Mouse (Mus musculus): ENCODE results near the gene Fam192a. TPM values are rescaled to one million over a fixed set of nuclear protein-coding genes. Genes with fewer than 3 reads are reported as not detected.

Fam192a gene
- polyA plus RNA-seq, 1 experiment, result 56.1 TPM

GRCm38 (mm10) chr8:94591691-94592090 lies 10.1 kb downstream of the Fam192a start:
- Histone ChIP-seq H3K27ac (ENCODE audit: insufficient read depth, low read length) (no peak overlapping the region), H3K27me3 (ENCODE audit: control insufficient read depth, insufficient read depth, low read length) (no peaks in the 10 kb centered on the region), H3K4me3 (replicated peaks; ENCODE audit: insufficient read depth, low read depth, low read length) (no peak overlapping the region), H3K4me1 (ENCODE audit: control insufficient read depth, insufficient read depth, low read length) (no peaks in the 10 kb centered on the region)
- no peak for TF ChIP-seq POLR2A (IDR thresholded peaks at IDR 0.05; ENCODE audit: borderline replicate concordance, insufficient read depth, low read length)
- no peak for TF ChIP-seq CTCF (IDR thresholded peaks at IDR 0.05; ENCODE audit: borderline replicate concordance, insufficient read depth, low read depth, low read length)
- WGBS, result 76% methylated on average over 4 of the region's 4 CpGs
- no peak for DNase-seq

DNA sequence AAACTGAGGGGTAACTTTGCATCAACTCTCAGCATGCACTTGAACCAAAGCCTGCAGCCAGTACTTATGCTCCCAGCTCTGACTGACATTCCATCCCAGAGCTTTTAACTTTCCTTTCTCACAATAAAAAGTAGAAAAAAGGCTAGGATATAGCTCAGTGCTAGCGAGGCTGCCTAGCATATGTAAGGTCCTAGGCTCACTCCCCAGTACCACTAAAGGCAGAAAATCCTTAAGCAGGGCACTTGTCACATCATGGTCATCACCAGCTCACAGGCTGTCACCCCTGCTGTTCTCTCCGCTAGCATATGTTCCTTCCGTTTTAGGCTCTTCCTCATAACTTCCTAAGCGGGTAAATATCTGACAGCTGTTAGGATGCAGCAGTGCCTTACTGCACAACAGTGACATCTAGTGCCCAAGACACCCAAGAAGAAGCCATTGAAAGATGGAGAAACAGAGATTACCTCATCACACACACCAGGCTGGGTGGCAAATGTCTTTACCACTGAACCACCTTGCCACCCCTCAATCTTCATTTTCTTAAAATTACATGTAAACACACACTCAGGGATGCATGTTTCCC lies 17.5 kb downstream of the Fam192a start:
- no peaks in the 10 kb centered on the region for H3K27me3 ChIP-seq (ENCODE audit: control insufficient read depth, insufficient read depth, low read length)
- DNase-seq, result peak in 1 of 2 experiments; percentile 27
- H3K27ac ChIP-seq (ENCODE audit: insufficient read depth, low read length), result 0 out of 2 replicates have a peak overlapping the region, but pooled peaks have one; percentile 20
- H3K4me1 ChIP-seq (ENCODE audit: control insufficient read depth, insufficient read depth, low read length), result no peaks in the 10 kb centered on the region
- no peak overlapping the region for H3K4me3 ChIP-seq (replicated peaks; ENCODE audit: insufficient read depth, low read depth, low read length)
- 12% methylated on average over 4 of the region's 4 CpGs for WGBS
- TF ChIP-seq CTCF (IDR thresholded peaks at IDR 0.05; ENCODE audit: borderline replicate concordance, insufficient read depth, low read depth, low read length) (peak; percentile 52), POLR2A (IDR thresholded peaks at IDR 0.05; ENCODE audit: borderline replicate concordance, insufficient read depth, low read length) (no peak)

- Histone ChIP-seq H3K4me1 (ENCODE audit: control insufficient read depth, insufficient read depth, low read length) (no peaks in the 10 kb centered on the region), H3K27me3 (ENCODE audit: control insufficient read depth, insufficient read depth, low read length) (no peaks in the 10 kb centered on the region), H3K4me3 (replicated peaks; ENCODE audit: insufficient read depth, low read depth, low read length) (no peak overlapping the region), H3K27ac (ENCODE audit: insufficient read depth, low read length) (no peak overlapping the region)
- DNase-seq, result no peak
- no peak for TF ChIP-seq CTCF (IDR thresholded peaks at IDR 0.05; ENCODE audit: borderline replicate concordance, insufficient read depth, low read depth, low read length)
- TF ChIP-seq POLR2A (IDR thresholded peaks at IDR 0.05; ENCODE audit: borderline replicate concordance, insufficient read depth, low read length), result no peak
- 66% methylated on average over 6 of the region's 6 CpGs for WGBS
Measured at GRCm38 (mm10) chr8:94582569-94582968, 19.2 kb downstream of the Fam192a start.

DNA sequence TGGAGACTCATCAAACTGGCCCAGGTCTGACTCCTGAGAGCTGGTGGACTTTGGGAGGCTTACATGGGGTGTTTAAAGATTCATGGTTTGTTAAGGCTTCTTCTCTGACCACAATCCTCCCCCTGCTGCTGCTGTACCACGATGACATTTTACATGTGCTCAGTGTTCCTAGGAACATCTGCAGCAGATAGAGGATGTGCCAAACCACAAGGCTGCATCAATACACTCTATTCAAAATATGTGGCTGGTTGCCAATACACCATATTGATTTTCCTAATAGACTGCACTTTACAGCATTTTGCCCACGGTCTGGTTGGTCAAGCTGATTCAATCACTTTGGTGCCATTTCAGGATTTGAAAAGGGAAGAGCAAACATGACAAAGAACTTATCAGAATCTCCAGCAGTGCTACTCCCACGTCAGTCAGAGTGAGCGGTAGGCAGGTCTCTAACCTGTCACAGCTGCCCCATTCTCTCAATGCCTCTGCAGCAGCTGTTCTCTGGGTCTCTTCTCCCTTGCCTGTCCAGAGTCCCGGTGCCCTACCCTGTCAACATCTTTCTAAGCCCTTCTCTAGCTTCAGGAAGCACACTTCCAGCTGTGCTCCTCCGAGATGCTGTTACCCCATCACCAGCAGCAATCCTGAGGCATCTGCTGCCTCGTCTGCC lies 19.8 kb downstream of the Fam192a start:
- DNase-seq, result no peak
- Histone ChIP-seq H3K27me3 (ENCODE audit: control insufficient read depth, insufficient read depth, low read length) (no peaks in the 10 kb centered on the region), H3K4me3 (replicated peaks; ENCODE audit: insufficient read depth, low read depth, low read length) (no peak overlapping the region), H3K27ac (ENCODE audit: insufficient read depth, low read length) (no peak overlapping the region), H3K4me1 (ENCODE audit: control insufficient read depth, insufficient read depth, low read length) (no peaks in the 10 kb centered on the region)
- TF ChIP-seq CTCF (IDR thresholded peaks at IDR 0.05; ENCODE audit: borderline replicate concordance, insufficient read depth, low read depth, low read length) (no peak), POLR2A (IDR thresholded peaks at IDR 0.05; ENCODE audit: borderline replicate concordance, insufficient read depth, low read length) (no peak)
- WGBS, result 52% methylated on average over 7 of the region's 7 CpGs

DNA sequence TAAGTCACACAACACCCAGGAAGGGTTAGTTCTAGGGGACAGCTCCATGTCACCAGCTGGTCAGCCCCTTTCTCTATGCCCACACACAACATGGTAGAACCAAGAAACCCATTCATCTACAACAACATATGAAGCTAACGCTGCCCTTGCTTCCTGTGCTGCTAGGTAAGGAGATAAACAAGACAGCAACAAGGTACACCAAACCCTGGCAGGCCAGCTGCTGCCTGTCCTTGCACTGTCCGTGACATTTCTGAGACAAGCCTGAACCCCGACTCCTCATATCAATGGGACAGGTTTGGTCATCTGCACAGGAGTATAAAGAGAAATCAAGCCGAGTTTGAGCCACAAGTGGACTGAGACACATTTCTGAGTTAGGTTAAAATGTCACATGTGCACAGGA lies 26.6 kb downstream of the Fam192a start:
- Histone ChIP-seq H3K4me1 (ENCODE audit: control insufficient read depth, insufficient read depth, low read length) (peaks cover 23% of the 10 kb centered on the region), H3K4me3 (replicated peaks; ENCODE audit: insufficient read depth, low read depth, low read length) (no peak overlapping the region), H3K27me3 (ENCODE audit: control insufficient read depth, insufficient read depth, low read length) (no peaks in the 10 kb centered on the region), H3K27ac (ENCODE audit: insufficient read depth, low read length) (no peak overlapping the region)
- TF ChIP-seq POLR2A (IDR thresholded peaks at IDR 0.05; ENCODE audit: borderline replicate concordance, insufficient read depth, low read length), result no peak
- no peak for TF ChIP-seq CTCF (IDR thresholded peaks at IDR 0.05; ENCODE audit: borderline replicate concordance, insufficient read depth, low read depth, low read length)
- no peak for DNase-seq
- WGBS, result 83% methylated on average over 4 of the region's 4 CpGs

DNA sequence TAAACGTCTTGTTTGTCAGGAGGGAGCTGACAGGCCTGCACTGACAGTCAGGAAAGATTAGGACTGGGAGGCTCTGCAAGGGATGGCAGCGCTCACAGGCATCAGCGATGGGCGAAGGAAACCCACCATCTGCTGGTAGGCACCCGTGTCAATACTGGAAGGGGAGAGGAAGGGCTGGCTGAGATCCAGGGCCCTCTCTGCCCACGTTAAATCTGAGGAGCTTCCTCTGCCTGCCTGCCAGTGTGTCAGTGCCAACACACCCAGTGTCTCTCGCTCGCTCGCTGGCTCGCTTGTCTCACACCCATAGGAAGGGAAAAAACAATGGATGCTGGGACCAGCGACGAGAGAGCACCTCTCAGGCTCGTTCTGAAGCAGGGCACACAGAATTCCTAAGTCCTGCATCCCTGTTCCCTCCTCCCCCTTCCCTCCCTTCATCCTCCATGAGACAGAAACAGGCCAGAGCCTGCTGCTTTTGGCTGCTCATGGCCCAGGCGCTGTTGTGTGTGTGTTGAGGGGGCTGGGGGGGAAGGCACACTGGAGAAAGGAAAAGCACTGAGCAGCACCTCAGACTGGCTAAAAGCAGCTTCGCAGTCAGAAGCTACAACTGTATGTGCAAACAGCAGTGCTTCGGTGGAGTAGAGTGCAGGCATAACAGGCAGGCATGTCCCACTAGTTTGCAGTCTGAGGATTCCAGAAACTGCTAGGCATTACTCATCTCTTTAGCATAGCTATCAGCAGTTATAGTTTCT lies 27.5 kb downstream of the Fam192a start:
- Histone ChIP-seq H3K4me1 (ENCODE audit: control insufficient read depth, insufficient read depth, low read length) (peaks cover 23% of the 10 kb centered on the region), H3K4me3 (replicated peaks; ENCODE audit: insufficient read depth, low read depth, low read length) (no peak overlapping the region), H3K27ac (ENCODE audit: insufficient read depth, low read length) (peak overlapping the region; percentile 72), H3K27me3 (ENCODE audit: control insufficient read depth, insufficient read depth, low read length) (no peaks in the 10 kb centered on the region)
- TF ChIP-seq POLR2A (IDR thresholded peaks at IDR 0.05; ENCODE audit: borderline replicate concordance, insufficient read depth, low read length), result no peak
- TF ChIP-seq CTCF (IDR thresholded peaks at IDR 0.05; ENCODE audit: borderline replicate concordance, insufficient read depth, low read depth, low read length), result no peak
- 6% methylated on average over 16 of the region's 16 CpGs for WGBS
- peak; percentile 65 to 73 for DNase-seq

GRCm38 (mm10) chr8:94571896-94572295 lies 29.9 kb downstream of the Fam192a start:
- Histone ChIP-seq H3K4me3 (replicated peaks; ENCODE audit: insufficient read depth, low read depth, low read length) (no peak overlapping the region), H3K4me1 (ENCODE audit: control insufficient read depth, insufficient read depth, low read length) (peaks cover 23% of the 10 kb centered on the region), H3K27me3 (ENCODE audit: control insufficient read depth, insufficient read depth, low read length) (no peaks in the 10 kb centered on the region), H3K27ac (ENCODE audit: insufficient read depth, low read length) (no peak overlapping the region)
- DNase-seq, result no peak
- no peak for TF ChIP-seq POLR2A (IDR thresholded peaks at IDR 0.05; ENCODE audit: borderline replicate concordance, insufficient read depth, low read length)
- TF ChIP-seq CTCF (IDR thresholded peaks at IDR 0.05; ENCODE audit: borderline replicate concordance, insufficient read depth, low read depth, low read length), result no peak
- WGBS, result 38% methylated on average over 2 of the region's 2 CpGs

Measured in cerebellum, adult 2 months (tissue).